In genomic region chr8:11758482-11759281, GRCm38 (mm10) we compare ENCODE assay signal across 8 mouse cellular contexts. TPM values are rescaled to one million over a fixed set of nuclear protein-coding genes. Genes with fewer than 3 reads are reported as not detected.
DNase-seq lines count a peak whose midpoint lies in the region; ATAC-seq and TF ChIP-seq lines count a peak whose summit lies in the region.

No protein-coding gene starts in this region.

- H3K9me3 ChIP-seq in ES-Bruce4 (replicated peaks; ENCODE audit: control insufficient read depth, insufficient read depth, low read length, poor library complexity, severe bottlenecking), result no peaks in the 10 kb centered on the region
- no peaks in the 10 kb centered on the region for H3K9me3 ChIP-seq in hindbrain, embryonic 16.5 days (ENCODE audit: control insufficient read depth, low read length)
- H3K9me3 ChIP-seq in midbrain, embryonic 10.5 days (replicated peaks), result no peaks in the 10 kb centered on the region

- H3K27ac ChIP-seq in ES-Bruce4 (ENCODE audit: insufficient read depth, low read length), result no peak overlapping the region
- H3K27ac ChIP-seq in hindbrain, embryonic 16.5 days (ENCODE audit: low read depth, low read length), result peak overlapping the region; percentile 75
- peak overlapping the region; percentile 91 for H3K27ac ChIP-seq in midbrain, embryonic 10.5 days (replicated peaks)

- 3% methylated on average over 24 of the region's 53 CpGs for WGBS in hindbrain, embryonic 16.5 days
- 2% methylated on average over 52 of the region's 53 CpGs for WGBS in midbrain, embryonic 10.5 days

- TF ChIP-seq CTCF in ES-Bruce4 (IDR thresholded peaks at IDR 0.05; ENCODE audit: low read depth, low read length), result no peak

- TF ChIP-seq POLR2A in ES-Bruce4 (IDR thresholded peaks at IDR 0.05; ENCODE audit: insufficient read depth, low read length), result no peak

- DNase-seq in kidney, adult 9 months, result peak; percentile 29
- DNase-seq in kidney, postnatal 10 days, result no peak
- DNase-seq in cerebellum, adult 9-11 months, result peak; percentile 78
- no peak for DNase-seq in midbrain, embryonic 10.5 days (ENCODE audit: low spot score)
- DNase-seq in right cerebral cortex, postnatal 25 days, result no peak
- DNase-seq in adrenal gland, postnatal 25 days, result no peak

- H3K4me1 ChIP-seq in ES-Bruce4 (ENCODE audit: control insufficient read depth, insufficient read depth, low read length), result no peaks in the 10 kb centered on the region
- H3K4me1 ChIP-seq in hindbrain, embryonic 16.5 days (ENCODE audit: control insufficient read depth, insufficient read depth, low read depth, low read length), result peaks cover 14% of the 10 kb centered on the region
- H3K4me1 ChIP-seq in midbrain, embryonic 10.5 days, result peaks cover 32% of the 10 kb centered on the region

- H3K9ac ChIP-seq in ES-Bruce4 (ENCODE audit: low read depth, poor library complexity, severe bottlenecking), result peak overlapping the region; percentile 88
- H3K9ac ChIP-seq in hindbrain, embryonic 16.5 days (ENCODE audit: low read depth, low read length), result peak overlapping the region; percentile 80

- peak; percentile 57 for ATAC-seq in hindbrain, embryonic 16.5 days

- H3K4me2 ChIP-seq in hindbrain, embryonic 16.5 days (ENCODE audit: low read length), result peak overlapping the region; percentile 86

- no peaks in the 10 kb centered on the region for H3K36me3 ChIP-seq in ES-Bruce4 (ENCODE audit: control insufficient read depth, insufficient read depth, low read length, poor library complexity, severe bottlenecking)
- no peaks in the 10 kb centered on the region for H3K36me3 ChIP-seq in hindbrain, embryonic 16.5 days (ENCODE audit: control insufficient read depth, insufficient read depth, low read length)
- no peaks in the 10 kb centered on the region for H3K36me3 ChIP-seq in midbrain, embryonic 10.5 days

- H3K27me3 ChIP-seq in ES-Bruce4 (ENCODE audit: control insufficient read depth, insufficient read depth, low read length, poor library complexity, severe bottlenecking), result no peaks in the 10 kb centered on the region
- no peaks in the 10 kb centered on the region for H3K27me3 ChIP-seq in hindbrain, embryonic 16.5 days (replicated peaks; ENCODE audit: control insufficient read depth, insufficient read depth, low read length)
- no peaks in the 10 kb centered on the region for H3K27me3 ChIP-seq in midbrain, embryonic 10.5 days (ENCODE audit: low read depth, poor library complexity, severe bottlenecking)

- H3K4me3 ChIP-seq in ES-Bruce4 (ENCODE audit: low read depth, low read length), result peak overlapping the region; percentile 87
- H3K4me3 ChIP-seq in hindbrain, embryonic 16.5 days (ENCODE audit: low read length), result peak overlapping the region; percentile 79
- H3K4me3 ChIP-seq in midbrain, embryonic 10.5 days, result peak overlapping the region; percentile 94

- no peak for TF ChIP-seq EP300 in ES-Bruce4 (IDR thresholded peaks at IDR 0.05; ENCODE audit: insufficient read depth, low read depth, low read length)

RNA-seq across cellular contexts. Expression of gene Arhgef7, which starts 31.2 kb away (rescaled TPM):
- polyA plus RNA-seq in ES-Bruce4 (2011; ENCODE audit: insufficient read depth, insufficient read length, low read depth, missing spikeins), result 38.5 and 38.7 TPM in 2 replicates
- 57.4 and 68.5 TPM in 2 replicates for polyA plus RNA-seq in hindbrain, embryonic 16.5 days (2015; fragmentation: Nextera tagmentation; extraction: Ambion mirVana)
- 47.4 and 56.9 TPM in 2 replicates for polyA plus RNA-seq in midbrain, embryonic 10.5 days (2016; fragmentation: Nextera tagmentation; extraction: Ambion mirVana)
- total RNA-seq in adrenal gland, postnatal 25 days (2021), result 47.8 and 56.5 TPM in 2 replicates

RNA-seq across cellular contexts. Expression of gene 1700016D06Rik, which starts 57.8 kb away (rescaled TPM):
- not detected in 2 replicates for polyA plus RNA-seq in ES-Bruce4 (2011; ENCODE audit: insufficient read depth, insufficient read length, low read depth, missing spikeins)
- 0.22 TPM in 1 of 2 replicates, not detected in the other for polyA plus RNA-seq in hindbrain, embryonic 16.5 days (2015; fragmentation: Nextera tagmentation; extraction: Ambion mirVana)
- 0.09 TPM in 1 of 2 replicates, not detected in the other for polyA plus RNA-seq in midbrain, embryonic 10.5 days (2016; fragmentation: Nextera tagmentation; extraction: Ambion mirVana)
- total RNA-seq in adrenal gland, postnatal 25 days (2021), result not detected in 2 replicates

Comparison
In these comparisons a context has a peak if more than half of its experiments do, and no peak if none do; other contexts are left out.
1. DNase-seq: peak in kidney, adult 9 months (single experiment) and cerebellum, adult 9-11 months (single experiment); none in kidney, postnatal 10 days (single experiment), midbrain, embryonic 10.5 days (single experiment), right cerebral cortex, postnatal 25 days (single experiment) and adrenal gland, postnatal 25 days (single experiment).
2. Peak in every context shown above with its lines, with median percentiles within 50 percentile points of each other: H3K4me3 ChIP-seq.